Mouse (Mus musculus): ENCODE measurements around the gene Omd. TPM values are rescaled to one million over a fixed set of nuclear protein-coding genes. Genes with fewer than 3 reads are reported as not detected.

Gene Omd
- polyA plus RNA-seq, 1 experiment from 2014 or later, result 1.0 TPM

- H3K4me3 ChIP-seq, result no peak overlapping the region
- H3K4me1 ChIP-seq, result peaks cover 41% of the 10 kb centered on the region
- no peaks in the 10 kb centered on the region for H3K27me3 ChIP-seq (replicated peaks)
- no peak overlapping the region for H3K9ac ChIP-seq
- 0 out of 2 replicates have a peak overlapping the region, but pooled peaks have one; percentile 11 for H3K27ac ChIP-seq
- H3K9me3 ChIP-seq (replicated peaks), result no peaks in the 10 kb centered on the region
- 0 out of 2 replicates have a peak, but pooled peaks have one; percentile 14 for ATAC-seq
- H3K4me2 ChIP-seq, result no peak overlapping the region
- no peaks in the 10 kb centered on the region for H3K36me3 ChIP-seq
Observed at GRCm38 (mm10) chr13:49618365-49618764, 36.1 kb downstream of the Omd start.

- WGBS (ENCODE audit: insufficient replicate concordance), result 82% methylated on average over 1 of the region's 1 CpGs
- no peaks in the 10 kb centered on the region for H3K27me3 ChIP-seq (replicated peaks)
- H3K4me1 ChIP-seq, result peaks cover 23% of the 10 kb centered on the region
- H3K4me3 ChIP-seq, result no peak overlapping the region
- H3K36me3 ChIP-seq, result no peaks in the 10 kb centered on the region
- no peak overlapping the region for H3K27ac ChIP-seq
- ATAC-seq, result no peak
- no peaks in the 10 kb centered on the region for H3K9me3 ChIP-seq (replicated peaks)
- H3K9ac ChIP-seq, result no peak overlapping the region
- H3K4me2 ChIP-seq, result no peak overlapping the region
Observed at GRCm38 (mm10) chr13:49623216-49623615, 41.0 kb downstream of the Omd start.

GRCm38 (mm10) chr13:49628167-49628566, 45.9 kb downstream of the Omd start:
- Histone ChIP-seq H3K4me1 (0 out of 2 replicates have a peak, but pooled peaks cover 2% of the 10 kb centered on the region), H3K9me3 (replicated peaks) (no peaks in the 10 kb centered on the region), H3K4me2 (no peak overlapping the region), H3K27ac (no peak overlapping the region), H3K36me3 (peaks cover 19% of the 10 kb centered on the region), H3K27me3 (replicated peaks) (no peaks in the 10 kb centered on the region), H3K4me3 (no peak overlapping the region), H3K9ac (no peak overlapping the region)
- no peak for ATAC-seq

GRCm38 (mm10) chr13:49629076-49629475, 46.8 kb downstream of the Omd start:
- no peak overlapping the region for H3K9ac ChIP-seq
- ATAC-seq, result no peak
- peaks cover 19% of the 10 kb centered on the region for H3K36me3 ChIP-seq
- no peak overlapping the region for H3K4me2 ChIP-seq
- H3K4me3 ChIP-seq, result no peak overlapping the region
- 80% methylated on average over 2 of the region's 2 CpGs for WGBS (ENCODE audit: insufficient replicate concordance)
- H3K27me3 ChIP-seq (replicated peaks), result no peaks in the 10 kb centered on the region
- 0 out of 2 replicates have a peak, but pooled peaks cover 2% of the 10 kb centered on the region for H3K4me1 ChIP-seq
- no peak overlapping the region for H3K27ac ChIP-seq
- H3K9me3 ChIP-seq (replicated peaks), result no peaks in the 10 kb centered on the region

- Histone ChIP-seq H3K9ac (peak overlapping the region; percentile 30; the same call in 1 of the 2 replicates), H3K36me3 (peaks cover 50% of the 10 kb centered on the region), H3K4me2 (peak overlapping the region; percentile 15; the same call in 1 of the 2 replicates), H3K27me3 (replicated peaks) (no peaks in the 10 kb centered on the region), H3K4me3 (no peak overlapping the region), H3K27ac (peak overlapping the region; percentile 80), H3K9me3 (replicated peaks) (no peaks in the 10 kb centered on the region), H3K4me1 (peaks cover 29% of the 10 kb centered on the region)
- 38% methylated on average over 2 of the region's 2 CpGs for WGBS (ENCODE audit: insufficient replicate concordance)
- peak; percentile 98 for ATAC-seq
Observed at GRCm38 (mm10) chr13:49639965-49640364, 57.7 kb downstream of the Omd start.

Other genes starting within 250 kb of the Omd start
- gene Bicd2, start 240.9 kb upstream of the Omd start, polyA plus RNA-seq (2016; fragmentation: Nextera tagmentation; extraction: Ambion mirVana), result 14.7 and 15.2 TPM in 2 replicates
- 13.6 and 13.9 TPM in 2 replicates for gene Ippk, start 161.2 kb upstream of the Omd start, polyA plus RNA-seq (2016; fragmentation: Nextera tagmentation; extraction: Ambion mirVana)
- gene Tes3-ps, start 89.1 kb upstream of the Omd start, polyA plus RNA-seq (2016; fragmentation: Nextera tagmentation; extraction: Ambion mirVana), result 1.1 and 1.2 TPM in 2 replicates
- 0.28 and 0.33 TPM in 2 replicates for gene Ecm2, start 77.7 kb upstream of the Omd start, polyA plus RNA-seq (2016; fragmentation: Nextera tagmentation; extraction: Ambion mirVana)
- 0.26 and 0.39 TPM in 2 replicates for gene Aspn, start 38.0 kb upstream of the Omd start, polyA plus RNA-seq (2016; fragmentation: Nextera tagmentation; extraction: Ambion mirVana)
- 2.0 and 2.7 TPM in 2 replicates for gene Ogn, start 25.6 kb downstream of the Omd start, polyA plus RNA-seq (2016; fragmentation: Nextera tagmentation; extraction: Ambion mirVana)
- gene Cenpp, start 70.3 kb downstream of the Omd start, polyA plus RNA-seq (2016; fragmentation: Nextera tagmentation; extraction: Ambion mirVana), result 30.2 and 33.4 TPM in 2 replicates
- 19.0 and 19.7 TPM in 2 replicates for gene Nol8, start 70.6 kb downstream of the Omd start, polyA plus RNA-seq (2016; fragmentation: Nextera tagmentation; extraction: Ambion mirVana)
- gene Iars, start 99.6 kb downstream of the Omd start, polyA plus RNA-seq (2016; fragmentation: Nextera tagmentation; extraction: Ambion mirVana), result 94.1 and 94.9 TPM in 2 replicates
- gene Gm30302, start 216.5 kb downstream of the Omd start, polyA plus RNA-seq (2016; fragmentation: Nextera tagmentation; extraction: Ambion mirVana), result not detected in 2 replicates